Mouse (Mus musculus): ENCODE measurements around the gene Olfr159.

DNA sequence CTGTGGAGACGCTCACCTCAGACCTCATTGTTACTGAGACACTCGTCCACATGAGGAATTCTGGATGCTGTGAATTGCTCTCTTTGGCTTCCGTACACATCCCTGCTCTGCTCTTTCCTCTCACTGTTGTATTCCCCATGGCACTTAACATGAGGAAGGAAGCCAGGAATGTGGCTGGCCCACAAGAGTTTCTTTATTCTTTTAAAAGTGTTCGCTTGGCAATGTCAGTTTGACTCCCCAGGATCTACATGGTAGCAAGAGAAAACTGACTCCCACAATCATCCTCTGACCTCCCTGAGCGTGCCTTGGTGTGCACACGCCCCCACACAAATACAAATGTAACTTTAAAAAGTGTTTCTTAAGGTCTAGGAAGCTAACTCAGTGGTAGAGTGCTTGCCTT lies 817 bp upstream of the Olfr159 start:
- TF ChIP-seq CTCF (IDR thresholded peaks at IDR 0.05; ENCODE audit: control insufficient read depth, insufficient read depth, insufficient replicate concordance, low read depth, low read length) (no peak), POLR2A (IDR thresholded peaks at IDR 0.05; ENCODE audit: control insufficient read depth, low read depth, low read length) (no peak)
